In the genomic region with DNA sequence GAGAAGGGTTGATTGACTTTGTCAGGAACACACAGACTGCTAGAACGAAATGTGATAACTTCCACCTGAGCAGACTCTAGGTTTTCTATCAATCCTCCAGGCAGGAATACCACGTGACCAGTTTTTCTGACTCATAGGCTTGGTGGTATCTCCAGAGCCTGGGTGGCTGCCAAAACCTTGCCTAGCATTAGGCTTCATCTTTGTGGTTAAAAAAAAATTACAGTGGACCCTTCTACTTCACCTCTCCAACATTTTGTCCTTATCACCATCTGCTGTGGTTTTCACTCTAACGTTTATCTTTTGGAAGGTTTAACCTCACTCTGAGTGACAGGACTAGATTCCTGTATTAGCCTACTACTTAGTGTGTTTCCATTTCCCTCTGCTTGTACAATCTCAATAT, we compare ENCODE assay signal across 12 mouse cellular contexts.
DNase-seq lines count a peak whose midpoint lies in the region; ATAC-seq and TF ChIP-seq lines count a peak whose summit lies in the region.
"Had no signal": no experiment of that assay in that cellular context is flagged by ENCODE, and none has a peak within 500 bp of the region (broad histone marks: within the 10 kb centered on the region; RNA-seq: fewer than 3 reads in every experiment).

No protein-coding gene starts in this region.

- no peaks in the 10 kb centered on the region for H3K27me3 ChIP-seq in lung, embryonic 14.5 days (ENCODE audit: insufficient read depth, low read length)
- no peaks in the 10 kb centered on the region for H3K27me3 ChIP-seq in CH12.LX (replicated peaks)
- H3K27me3 ChIP-seq in forebrain, embryonic 13.5 days, result no peaks in the 10 kb centered on the region

- TF ChIP-seq POLR2A in CH12.LX (IDR thresholded peaks at IDR 0.05; ENCODE audit: low read depth, low read length), result no peak

- no peak overlapping the region for H3K9ac ChIP-seq in lung, embryonic 14.5 days
- H3K9ac ChIP-seq in CH12.LX (ENCODE audit: insufficient read depth, low read depth), result no peak overlapping the region
- H3K9ac ChIP-seq in forebrain, embryonic 13.5 days, result no peak overlapping the region

- H3K36me3 ChIP-seq in lung, embryonic 14.5 days (ENCODE audit: insufficient read depth), result no peaks in the 10 kb centered on the region
- H3K36me3 ChIP-seq in CH12.LX (replicated peaks in 1 of 2; ENCODE audit: control insufficient read depth in 1 of 2, insufficient read depth in 1 of 2, low read length in 1 of 2), result no peaks in the 10 kb centered on the region
- no peaks in the 10 kb centered on the region for H3K36me3 ChIP-seq in forebrain, embryonic 13.5 days (ENCODE audit: poor library complexity, severe bottlenecking)
- H3K36me3 ChIP-seq: hindbrain, embryonic 10.5 days had no signal

- in situ Hi-C loops in CH12.LX (cut with MboI; ENCODE audit: low pct_ligation_motif_present, low pct_unique_long_range_greater_than_20kb, low sequenced_read_pairs), result no loop called here

- WGBS in lung, embryonic 14.5 days, result 40% methylated on average over 3 of the region's 3 CpGs
- 89% methylated on average over 3 of the region's 3 CpGs for WGBS in forebrain, embryonic 13.5 days

- H3K9me3 ChIP-seq in lung, embryonic 14.5 days (ENCODE audit: low read depth, low read length), result no peaks in the 10 kb centered on the region
- H3K9me3 ChIP-seq in CH12.LX (replicated peaks; ENCODE audit: low read length), result no peaks in the 10 kb centered on the region
- no peaks in the 10 kb centered on the region for H3K9me3 ChIP-seq in forebrain, embryonic 13.5 days (replicated peaks)
- H3K9me3 ChIP-seq: hindbrain, embryonic 10.5 days had no signal

- no peaks in the 10 kb centered on the region for H3K79me2 ChIP-seq in CH12.LX (replicated peaks; ENCODE audit: control insufficient read depth, extremely low read depth, insufficient read depth, poor library complexity, severe bottlenecking)

- no peaks in the 10 kb centered on the region for H3K4me1 ChIP-seq in lung, embryonic 14.5 days (ENCODE audit: insufficient read depth)
- H3K4me1 ChIP-seq in CH12.LX (ENCODE audit: control insufficient read depth in 1 of 2, insufficient read depth in 2 of 2), result no peaks in the 10 kb centered on the region
- no peaks in the 10 kb centered on the region for H3K4me1 ChIP-seq in forebrain, embryonic 13.5 days
- H3K4me1 ChIP-seq: hindbrain, embryonic 10.5 days had no signal

- TF ChIP-seq RAD21 in CH12.LX (IDR thresholded peaks at IDR 0.05; ENCODE audit: low read depth, low read length), result no peak

- no peak overlapping the region for H3K4me3 ChIP-seq in lung, embryonic 14.5 days (ENCODE audit: low read depth, low read length)
- no peak overlapping the region for H3K4me3 ChIP-seq in CH12.LX (replicated peaks in 1 of 3; ENCODE audit: low read depth in 2 of 3, low read length in 2 of 3, poor library complexity in 1 of 3)
- no peak overlapping the region for H3K4me3 ChIP-seq in layer of hippocampus, adult 2 months
- no peak overlapping the region for H3K4me3 ChIP-seq in forebrain, embryonic 13.5 days
- H3K4me3 ChIP-seq: hindbrain, embryonic 10.5 days had no signal

- H3K27ac ChIP-seq in lung, embryonic 14.5 days (ENCODE audit: low read depth), result no peak overlapping the region
- no peak overlapping the region for H3K27ac ChIP-seq in CH12.LX (ENCODE audit: insufficient read depth, low read depth)
- H3K27ac ChIP-seq in layer of hippocampus, adult 2 months, result no peak overlapping the region
- no peak overlapping the region for H3K27ac ChIP-seq in forebrain, embryonic 13.5 days
- H3K27ac ChIP-seq: hindbrain, embryonic 10.5 days; kidney, postnatal 0 days; macrophage had no signal

- ATAC-seq in lung, embryonic 14.5 days (ENCODE audit: insufficient read depth), result no peak
- peak; percentile 27 to 56; a peak in 3 of 4 replicates for ATAC-seq in hematopoietic stem cell, adult 5-6 weeks (replicated peaks in 1 of 2; ENCODE audit: insufficient read depth in 1 of 2, low FRiP score in 2 of 2, low TSS enrichment in 1 of 2, low read depth in 1 of 2, poor library complexity in 2 of 2, severe bottlenecking in 2 of 2)
- no peak for ATAC-seq in forebrain, embryonic 13.5 days
- ATAC-seq: forebrain, embryonic 16.5 days had no signal

- H3K4me2 ChIP-seq in lung, embryonic 14.5 days, result no peak overlapping the region
- no peak overlapping the region for H3K4me2 ChIP-seq in CH12.LX (ENCODE audit: insufficient read depth, low read depth, poor library complexity, severe bottlenecking)
- H3K4me2 ChIP-seq in forebrain, embryonic 13.5 days, result no peak overlapping the region

- peak; percentile 52 for DNase-seq in lung, embryonic 14.5 days
- DNase-seq in lung, postnatal 10 days, result no peak
- DNase-seq in CH12.LX (ENCODE audit: extremely low read depth), result no peak
- peak; percentile 25 for DNase-seq in NIH3T3 (ENCODE audit: low read depth)
- no peak for DNase-seq in layer of hippocampus, adult 2 months (ENCODE audit: low spot score in 2 of 2)
- DNase-seq: gastrocnemius, postnatal 14 days had no signal

- TF ChIP-seq EP300 in CH12.LX (IDR thresholded peaks at IDR 0.05; ENCODE audit: low read length), result no peak

- dilution Hi-C loops in CH12.LX (cut with MboI; ENCODE audit: extremely low pct_ligation_motif_present, extremely low pct_unique_long_range_greater_than_20kb, low sequenced_read_pairs), result no loop called here

- no peak for TF ChIP-seq CTCF in lung, embryonic 14.5 days (IDR thresholded peaks at IDR 0.05; ENCODE audit: low read depth)
- no peak for TF ChIP-seq CTCF in CH12.LX (conservative IDR thresholded peaks at IDR 0.05 in 1 of 2, IDR thresholded peaks at IDR 0.05 in 1 of 2; ENCODE audit: low read depth in 2 of 2, low read length in 2 of 2)
- no peak for TF ChIP-seq CTCF in layer of hippocampus, adult 2 months (conservative IDR thresholded peaks at IDR 0.05)

TF ChIP-seq in CH12.LX, 34 proteins besides CTCF, POLR2A, EP300 and RAD21:
- peak; percentile 5; the same call in 1 of the 2 replicates for TF ChIP-seq USF1 (IDR thresholded peaks at IDR 0.05; ENCODE audit: low read depth, low read length)
- TF ChIP-seq ZKSCAN1 (IDR thresholded peaks at IDR 0.05; ENCODE audit: borderline replicate concordance, low read depth, low read length), result no peak

Comparison
In these comparisons a context has a peak if more than half of its experiments do, and no peak if none do; other contexts are left out.
1. DNase-seq: peak in lung, embryonic 14.5 days (single experiment) and NIH3T3 (single experiment); none in lung, postnatal 10 days (single experiment), CH12.LX (single experiment) and layer of hippocampus, adult 2 months (0 of 2).
2. ATAC-seq: peak in hematopoietic stem cell, adult 5-6 weeks (2 of 2); none in lung, embryonic 14.5 days (single experiment) and forebrain, embryonic 13.5 days (single experiment).